Mouse (Mus musculus) limb, embryonic 12.5 days (tissue): ENCODE data around the gene Qpct. TPM values are rescaled to one million over a fixed set of nuclear protein-coding genes. Genes with fewer than 3 reads are reported as not detected.
A peak's percentile ranks its signal among the peaks of the same experiment; 100 is the strongest.

Source experiments
- ATAC-seq: fragments of 200-750 bp; cut with Nextera tagmentation; 2 replicates; pipeline ENCODE4 v1.8.0; 2017; ENCODE audit warnings: low read depth, moderate TSS enrichment; ENCODE audit not compliant: insufficient number of reproducible peaks, insufficient read depth, low FRiP score, low TSS enrichment
- H3K27ac ChIP-seq: fragments of 300-500 bp; sonication (generic); 2 replicates; pipeline ENCODE4 v1.5.1; 2016; ENCODE audit warnings: mild to moderate bottlenecking, moderate library complexity
- H3K27me3 ChIP-seq: fragments of 300-500 bp; sonication (generic); 2 replicates; pipeline ENCODE4 v1.6.1; 2016; ENCODE audit warnings: mild to moderate bottlenecking, moderate library complexity
- H3K36me3 ChIP-seq: fragments of 300-500 bp; sonication (generic); 2 replicates; pipeline ENCODE4 v1.6.1; 2016; ENCODE audit warnings: mild to moderate bottlenecking, moderate library complexity
- H3K4me1 ChIP-seq: fragments of 300-500 bp; sonication (generic); replicated peaks from 2 replicates; pipeline ENCODE4 v1.6.1; 2016
- H3K4me2 ChIP-seq: fragments of 300-500 bp; sonication (generic); 2 replicates; pipeline ENCODE4 v1.6.1; 2016; ENCODE audit warnings: mild to moderate bottlenecking, moderate library complexity
- H3K4me3 ChIP-seq: fragments of 300-500 bp; sonication (generic); replicated peaks from 2 replicates; pipeline ENCODE4 v1.5.1; 2016; ENCODE audit warnings: mild to moderate bottlenecking
- H3K9ac ChIP-seq: fragments of 300-500 bp; sonication (generic); replicated peaks from 2 replicates; pipeline ENCODE4 v1.6.1; 2016; ENCODE audit warnings: mild to moderate bottlenecking, moderate library complexity
- H3K9me3 ChIP-seq: fragments of 300-500 bp; sonication (generic); 2 replicates; pipeline ENCODE4 v1.6.1; 2016; ENCODE audit warnings: mild to moderate bottlenecking, moderate library complexity
- WGBS: fragments of 180-500 bp; shearing (Covaris S2); methylation state at CpG from one replicate; pipeline ENCODE4 v1.1.7; 2016; 5-methylcytosine and 5-hydroxymethylcytosine counted together
- polyA plus RNA-seq: library from polyadenylated mRNA; unstranded; fragments of >200 nt; fragmentation: Nextera tagmentation; extraction: Ambion mirVana; gene quantifications from 2 replicates; pipeline ENCODE4 v1.2.1, GENCODE M21; 2016

The Qpct gene
- polyA plus RNA-seq, 1 experiment from 2014 or later: 2.6 TPM

DNA sequence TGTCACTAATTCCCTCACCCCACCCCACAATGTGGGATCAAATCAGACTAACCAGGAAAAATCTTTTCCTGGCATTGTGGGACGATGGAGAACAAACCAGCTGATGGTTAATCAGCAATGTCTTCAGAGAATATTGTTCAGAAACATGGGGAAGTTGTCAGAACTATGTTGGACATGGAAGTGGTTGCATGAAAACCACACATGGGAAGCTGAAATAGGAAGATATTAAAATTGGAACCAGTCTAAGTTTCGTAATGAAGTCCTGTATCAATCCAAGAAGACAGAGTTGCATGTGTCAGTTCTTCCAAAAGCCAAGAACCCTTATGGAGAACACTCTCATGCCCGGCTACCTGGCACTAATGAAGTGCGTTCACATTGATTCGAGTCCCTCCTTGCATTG, 20.1 kb upstream of the Qpct start:
- no peak for ATAC-seq
- no peaks in the 10 kb centered on the region for H3K4me1 ChIP-seq
- no peaks in the 10 kb centered on the region for H3K27me3 ChIP-seq
- H3K4me2 ChIP-seq: no peak overlapping the region
- no peak overlapping the region for H3K9ac ChIP-seq
- WGBS: 82% methylated on average over 5 of the region's 5 CpGs
- no peaks in the 10 kb centered on the region for H3K36me3 ChIP-seq
- no peak overlapping the region for H3K27ac ChIP-seq
- H3K9me3 ChIP-seq: no peaks in the 10 kb centered on the region
- H3K4me3 ChIP-seq: no peak overlapping the region

DNA sequence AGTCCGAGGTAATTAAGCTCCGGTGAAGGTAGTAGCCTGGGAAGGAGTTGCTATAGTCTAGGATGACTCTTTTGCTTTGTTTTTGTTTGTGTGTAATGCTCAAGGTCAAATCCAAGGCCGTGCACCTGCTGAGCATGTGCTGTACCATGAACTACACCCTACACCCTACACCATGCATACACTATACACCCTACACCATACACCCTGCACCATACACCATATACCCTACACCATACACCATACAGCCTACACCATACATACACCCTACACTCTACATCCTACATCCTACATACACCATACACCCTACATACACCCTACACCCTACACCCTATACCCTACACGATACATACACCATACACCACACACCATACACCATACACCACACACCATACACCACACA, 18.9 kb upstream of the Qpct start:
- Histone ChIP-seq H3K9me3 (no peaks in the 10 kb centered on the region), H3K27ac (no peak overlapping the region), H3K36me3 (no peaks in the 10 kb centered on the region), H3K27me3 (no peaks in the 10 kb centered on the region), H3K4me2 (no peak overlapping the region), H3K4me3 (no peak overlapping the region), H3K9ac (no peak overlapping the region), H3K4me1 (no peaks in the 10 kb centered on the region)
- ATAC-seq: no peak
- WGBS: 83% methylated on average over 4 of the region's 4 CpGs

DNA sequence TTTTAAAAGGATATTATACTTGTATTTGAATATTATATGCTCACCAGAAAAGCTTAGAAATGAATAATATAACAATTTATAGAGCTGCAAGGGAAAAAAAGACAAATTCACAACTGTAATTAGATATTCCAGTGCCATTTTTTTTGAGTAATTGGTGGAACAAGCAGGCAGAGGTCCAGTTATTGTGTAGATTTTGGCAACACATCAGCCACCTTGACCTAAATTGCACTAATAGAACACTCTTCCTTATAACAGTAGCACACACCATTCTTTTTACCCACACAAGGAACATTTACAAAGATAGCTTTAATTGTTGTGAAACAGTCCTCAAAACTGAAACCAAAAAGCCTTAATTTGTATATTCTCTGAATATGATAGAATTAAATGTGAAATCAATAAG, 12.0 kb upstream of the Qpct start:
- Histone ChIP-seq H3K27ac (no peak overlapping the region), H3K9me3 (no peaks in the 10 kb centered on the region), H3K4me1 (no peaks in the 10 kb centered on the region), H3K36me3 (no peaks in the 10 kb centered on the region), H3K4me2 (no peak overlapping the region), H3K9ac (no peak overlapping the region), H3K27me3 (no peaks in the 10 kb centered on the region), H3K4me3 (no peak overlapping the region)
- no peak for ATAC-seq

DNA sequence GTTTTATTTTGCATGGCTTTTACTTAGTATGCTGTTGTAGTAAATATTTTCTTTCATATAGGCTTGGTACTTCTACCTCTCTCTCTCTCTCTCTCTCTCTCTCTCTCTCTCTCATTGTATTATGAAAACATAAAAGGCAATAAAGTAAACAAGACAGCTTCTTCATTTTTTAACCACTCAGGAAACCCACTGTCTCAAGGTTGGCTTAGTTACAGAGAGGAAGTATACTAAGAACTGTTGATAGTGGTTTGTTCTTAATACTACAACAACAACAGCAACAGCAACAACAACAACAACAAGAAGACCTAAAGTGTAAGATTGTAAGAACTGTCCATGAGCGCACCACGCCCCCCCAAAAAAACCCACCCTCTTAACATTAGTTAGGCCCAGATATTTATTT, 8.0 kb upstream of the Qpct start:
- WGBS: 87% methylated on average over 2 of the region's 2 CpGs
- ATAC-seq: no peak

DNA sequence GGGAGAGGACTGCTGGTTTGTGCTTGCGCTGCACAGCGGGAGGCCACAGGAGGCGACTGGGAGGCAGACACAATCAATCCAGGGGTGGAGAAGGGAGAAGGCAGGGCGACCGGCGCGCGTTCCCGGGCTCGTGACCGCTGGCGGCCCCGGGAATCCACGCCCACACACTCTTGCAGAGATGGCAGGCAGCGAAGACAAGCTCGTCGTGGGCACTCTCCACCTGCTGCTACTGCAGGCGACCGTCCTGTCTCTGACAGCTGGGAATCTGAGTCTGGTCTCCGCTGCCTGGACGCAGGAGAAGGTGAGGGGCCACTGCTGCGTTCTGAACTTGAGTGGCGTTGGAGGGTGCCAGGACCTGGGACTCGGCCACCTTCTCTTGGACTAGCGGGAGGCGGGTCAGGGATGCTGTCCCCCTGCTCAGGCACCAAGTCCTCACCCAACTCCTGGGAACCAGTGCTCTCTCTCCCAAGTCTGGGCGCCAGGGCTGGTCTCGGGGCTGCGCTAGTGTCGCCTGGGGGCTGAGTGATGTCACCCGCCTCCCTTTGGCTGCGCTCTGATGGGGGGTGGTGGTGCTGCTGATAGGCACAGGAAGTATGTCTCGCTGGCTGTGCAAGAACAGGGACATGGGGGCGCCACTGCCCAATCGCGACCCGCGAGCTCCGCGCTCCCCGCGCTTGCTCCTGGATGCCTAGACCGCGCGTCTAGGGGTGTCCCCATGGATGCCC, 544 bp downstream of the Qpct start:
- H3K4me3 ChIP-seq: peak overlapping the region; percentile 57
- peaks cover 40% of the 10 kb centered on the region for H3K27me3 ChIP-seq
- peak; percentile 71 for ATAC-seq
- peak overlapping the region; percentile 57 for H3K9ac ChIP-seq
- no peaks in the 10 kb centered on the region for H3K36me3 ChIP-seq
- H3K27ac ChIP-seq: no peak overlapping the region
- no peaks in the 10 kb centered on the region for H3K9me3 ChIP-seq
- H3K4me2 ChIP-seq: peak overlapping the region; percentile 97
- H3K4me1 ChIP-seq: peaks cover 7% of the 10 kb centered on the region
- WGBS: under 1% methylated on average over 45 of the region's 45 CpGs

More for the DNA sequence above, 8.0 kb upstream of the Qpct start:
- Histone ChIP-seq H3K36me3 (no peaks in the 10 kb centered on the region), H3K9me3 (no peaks in the 10 kb centered on the region), H3K9ac (no peak overlapping the region), H3K27me3 (no peaks in the 10 kb centered on the region), H3K4me3 (no peak overlapping the region), H3K4me2 (no peak overlapping the region), H3K27ac (no peak overlapping the region), H3K4me1 (no peaks in the 10 kb centered on the region)

DNA sequence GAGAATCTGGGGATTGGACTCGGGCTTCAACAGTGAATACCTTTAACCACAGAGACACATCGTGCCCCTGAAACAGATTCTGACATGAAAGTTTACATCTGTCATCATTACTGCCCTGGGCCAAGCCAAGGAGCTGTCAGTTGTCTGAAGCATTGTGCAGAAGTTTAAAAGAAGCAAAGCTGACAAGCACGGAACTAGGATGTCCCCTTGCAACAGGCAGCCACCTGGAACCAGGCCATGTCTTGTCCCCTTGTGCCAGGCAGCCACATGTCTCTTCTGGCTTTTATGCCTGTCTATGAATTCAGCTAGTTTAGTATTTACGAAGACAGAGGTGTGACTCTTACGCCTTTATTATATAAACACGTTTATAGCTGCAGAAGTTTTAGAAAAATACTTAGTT, 6.6 kb downstream of the Qpct start:
- WGBS: 69% methylated on average over 6 of the region's 6 CpGs
- no peaks in the 10 kb centered on the region for H3K9me3 ChIP-seq
- no peak for ATAC-seq
- no peak overlapping the region for H3K4me2 ChIP-seq
- no peaks in the 10 kb centered on the region for H3K36me3 ChIP-seq
- H3K9ac ChIP-seq: no peak overlapping the region
- H3K27me3 ChIP-seq: peaks cover 20% of the 10 kb centered on the region
- no peak overlapping the region for H3K27ac ChIP-seq
- H3K4me3 ChIP-seq: no peak overlapping the region
- H3K4me1 ChIP-seq: no peaks in the 10 kb centered on the region; the same call in 1 of the 2 replicates

DNA sequence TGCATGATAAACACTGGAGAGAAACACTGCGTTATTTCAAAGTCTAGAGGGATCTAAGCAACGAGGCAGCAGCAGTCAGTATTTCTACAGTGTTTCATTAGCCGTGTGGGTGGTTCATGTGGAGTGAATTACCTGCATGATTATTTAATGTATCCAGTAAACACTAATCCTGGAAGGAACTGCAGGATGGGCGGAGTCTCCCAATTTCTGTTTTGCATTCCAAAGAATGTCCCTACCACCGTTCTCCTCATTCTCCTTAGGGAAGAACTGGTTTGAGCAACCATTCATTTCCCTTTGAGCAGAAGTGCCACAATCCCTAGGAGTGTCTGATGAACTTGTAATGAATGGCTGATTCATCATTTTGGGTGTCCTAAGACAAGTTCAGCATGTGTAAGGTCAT, 8.5 kb downstream of the Qpct start:
- no peak for ATAC-seq
- no peaks in the 10 kb centered on the region for H3K4me1 ChIP-seq
- peaks cover 6% of the 10 kb centered on the region; the same call in 1 of the 2 replicates for H3K27me3 ChIP-seq
- no peaks in the 10 kb centered on the region for H3K9me3 ChIP-seq
- 64% methylated on average over 5 of the region's 5 CpGs for WGBS
- no peak overlapping the region for H3K4me3 ChIP-seq
- no peaks in the 10 kb centered on the region for H3K36me3 ChIP-seq
- H3K4me2 ChIP-seq: no peak overlapping the region
- H3K9ac ChIP-seq: no peak overlapping the region
- no peak overlapping the region for H3K27ac ChIP-seq

DNA sequence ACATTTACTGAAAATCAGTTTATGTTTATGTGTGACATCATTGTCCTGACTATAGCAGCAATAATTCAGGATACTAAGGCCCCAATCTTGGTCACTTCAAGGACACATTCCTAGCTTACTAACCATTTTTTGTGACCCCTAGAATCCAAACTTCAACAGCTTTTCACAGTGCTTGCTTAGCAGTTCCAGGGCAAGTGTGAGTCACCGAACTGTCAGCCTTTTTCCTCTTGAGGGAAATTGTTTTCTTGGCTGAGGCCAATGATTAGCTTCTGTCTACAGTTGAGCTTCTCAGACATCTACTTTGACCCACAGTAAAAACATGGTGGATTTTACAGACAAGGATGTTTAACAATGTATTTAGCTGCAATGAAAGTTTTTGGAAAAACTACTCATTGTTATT, 12.5 kb downstream of the Qpct start:
- Histone ChIP-seq H3K4me1 (0 out of 2 replicates have a peak, but pooled peaks cover 4% of the 10 kb centered on the region), H3K4me2 (no peak overlapping the region)
- 86% methylated on average over 1 of the region's 1 CpGs for WGBS

DNA sequence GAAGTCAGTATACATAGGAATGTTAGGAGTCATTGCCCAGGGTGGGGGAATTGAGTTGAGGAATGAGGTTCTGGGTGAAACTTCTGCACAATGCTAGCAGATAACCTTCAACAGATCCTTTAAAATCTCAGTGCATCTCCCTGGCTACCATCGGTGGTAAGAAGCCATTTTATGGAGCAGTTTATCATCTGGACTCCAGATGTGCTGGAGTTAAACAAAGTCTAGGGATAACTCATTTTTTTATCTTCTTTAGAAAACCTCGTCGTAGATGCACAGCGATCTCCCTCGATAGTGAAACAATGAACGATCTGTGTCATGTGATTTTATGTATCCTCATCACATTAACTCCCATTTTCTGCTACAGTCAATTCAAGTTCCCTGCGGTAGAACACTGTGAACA, 16.9 kb downstream of the Qpct start:
- Histone ChIP-seq H3K9me3 (no peaks in the 10 kb centered on the region), H3K4me2 (no peak overlapping the region), H3K9ac (no peak overlapping the region), H3K4me3 (no peak overlapping the region), H3K27me3 (no peaks in the 10 kb centered on the region), H3K4me1 (0 out of 2 replicates have a peak, but pooled peaks cover 4% of the 10 kb centered on the region), H3K27ac (peak overlapping the region; percentile 66; the same call in 1 of the 2 replicates), H3K36me3 (no peaks in the 10 kb centered on the region)
- 59% methylated on average over 7 of the region's 7 CpGs for WGBS
- ATAC-seq: no peak

More for the DNA sequence above, 12.5 kb downstream of the Qpct start:
- no peak for ATAC-seq
- no peak overlapping the region for H3K9ac ChIP-seq
- H3K27ac ChIP-seq: no peak overlapping the region
- H3K9me3 ChIP-seq: no peaks in the 10 kb centered on the region
- H3K27me3 ChIP-seq: no peaks in the 10 kb centered on the region
- H3K4me3 ChIP-seq: no peak overlapping the region
- no peaks in the 10 kb centered on the region for H3K36me3 ChIP-seq

DNA sequence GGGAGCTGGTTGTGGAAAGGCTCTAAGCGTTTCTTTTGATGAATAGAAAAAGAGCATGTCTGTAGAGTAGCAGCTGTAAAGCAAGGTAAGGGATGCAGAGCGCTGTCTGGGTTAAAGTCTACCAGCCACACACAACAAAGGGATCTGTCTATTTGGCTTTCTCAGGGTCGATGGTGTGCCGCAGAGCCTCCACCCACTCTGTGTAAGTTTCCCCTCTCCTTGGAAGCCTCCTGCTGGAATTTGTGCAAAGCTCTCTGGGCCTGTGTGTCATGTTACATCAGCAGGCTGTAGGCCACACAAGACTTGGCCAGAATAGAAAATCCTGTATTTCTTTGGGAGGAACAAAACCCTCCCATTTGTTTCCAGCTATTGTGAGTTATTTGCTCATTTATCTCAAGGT, 17.3 kb downstream of the Qpct start:
- H3K9ac ChIP-seq: no peak overlapping the region
- no peaks in the 10 kb centered on the region for H3K9me3 ChIP-seq
- peak overlapping the region; percentile 66; the same call in 1 of the 2 replicates for H3K27ac ChIP-seq
- H3K27me3 ChIP-seq: no peaks in the 10 kb centered on the region
- ATAC-seq: peak; percentile 42; the same call in 1 of the 2 replicates
- WGBS: 40% methylated on average over 4 of the region's 4 CpGs
- H3K4me2 ChIP-seq: no peak overlapping the region
- H3K4me3 ChIP-seq: no peak overlapping the region
- H3K36me3 ChIP-seq: no peaks in the 10 kb centered on the region
- 0 out of 2 replicates have a peak, but pooled peaks cover 4% of the 10 kb centered on the region for H3K4me1 ChIP-seq

DNA sequence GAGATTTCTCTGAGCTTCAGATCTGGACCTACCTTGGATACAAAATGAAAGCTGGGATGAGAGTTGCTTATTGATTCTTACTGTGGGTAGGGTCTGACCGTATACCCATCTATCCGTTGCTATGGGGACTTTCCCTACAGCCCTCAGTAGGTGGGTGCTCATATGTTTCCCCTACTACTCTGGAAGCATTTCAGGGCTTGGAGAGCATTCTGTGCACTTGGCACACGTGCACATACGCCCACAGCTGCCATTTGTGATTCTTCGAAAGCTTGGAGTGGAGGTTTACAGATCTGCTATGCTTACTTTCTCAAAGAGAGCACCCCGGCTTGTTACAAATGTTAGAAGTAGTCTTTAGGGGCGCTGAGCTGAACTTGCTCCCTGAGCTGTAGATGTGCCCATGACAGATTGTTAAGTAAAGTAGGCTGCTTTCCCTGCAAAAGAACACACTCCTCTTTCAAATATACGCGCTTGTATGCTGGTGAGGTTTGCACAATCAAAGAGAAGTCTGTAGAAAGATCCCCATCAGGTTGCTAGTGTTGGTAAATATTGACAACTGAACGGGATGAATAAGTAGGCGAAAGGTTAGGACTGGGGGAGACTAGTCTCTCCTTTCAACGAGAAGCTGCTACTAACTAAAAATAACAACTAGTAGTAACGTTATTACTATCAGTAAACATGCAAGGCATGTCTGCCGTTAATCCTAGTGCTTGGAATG, 18.2 kb downstream of the Qpct start:
- Histone ChIP-seq H3K36me3 (no peaks in the 10 kb centered on the region), H3K4me3 (no peak overlapping the region), H3K27me3 (no peaks in the 10 kb centered on the region), H3K4me1 (0 out of 2 replicates have a peak, but pooled peaks cover 4% of the 10 kb centered on the region), H3K4me2 (no peak overlapping the region), H3K9ac (no peak overlapping the region), H3K9me3 (no peaks in the 10 kb centered on the region), H3K27ac (no peak overlapping the region)
- no peak for ATAC-seq
- 89% methylated on average over 14 of the region's 14 CpGs for WGBS
